Mouse (Mus musculus) hindbrain, embryonic 10.5 days (tissue): ENCODE data around the gene Mgll. TPM values are rescaled to one million over a fixed set of nuclear protein-coding genes. Genes with fewer than 3 reads are reported as not detected.

Experiments
- DNase-seq: peaks from one replicate; pipeline ENCODE4 v3.0.0-alpha.2; 2017; ENCODE audit warnings: low spot score
- H3K27ac ChIP-seq: fragments of 300-500 bp; sonication (generic); 2 replicates; pipeline ENCODE4 v1.5.1; 2016; ENCODE audit warnings: mild to moderate bottlenecking, moderate library complexity
- H3K27me3 ChIP-seq: fragments of 300-500 bp; sonication (generic); 2 replicates; pipeline ENCODE4 v1.6.1; 2016; ENCODE audit warnings: mild to moderate bottlenecking; ENCODE audit not compliant: poor library complexity, insufficient read depth, severe bottlenecking
- H3K36me3 ChIP-seq: fragments of 300-500 bp; sonication (generic); 2 replicates; pipeline ENCODE4 v1.6.1; 2016; ENCODE audit warnings: mild to moderate bottlenecking, moderate library complexity
- H3K4me1 ChIP-seq: fragments of 300-500 bp; sonication (generic); replicated peaks from 2 replicates; pipeline ENCODE4 v1.6.1; 2016; ENCODE audit warnings: mild to moderate bottlenecking
- H3K4me3 ChIP-seq: fragments of 300-500 bp; sonication (generic); 2 replicates; pipeline ENCODE4 v1.5.1; 2016; ENCODE audit warnings: mild to moderate bottlenecking, moderate library complexity
- H3K9me3 ChIP-seq: fragments of 300-500 bp; sonication (generic); 2 replicates; pipeline ENCODE4 v1.6.1; 2016; ENCODE audit warnings: mild to moderate bottlenecking, moderate library complexity
- WGBS: fragments of 180-500 bp; shearing (Covaris S2); methylation state at CpG from one replicate; pipeline ENCODE4 v1.1.7; 2016; 5-methylcytosine and 5-hydroxymethylcytosine counted together
- polyA plus RNA-seq: library from polyadenylated mRNA; unstranded; fragments of >200 nt; fragmentation: Nextera tagmentation; extraction: Ambion mirVana; gene quantifications from 2 replicates; pipeline ENCODE4 v1.2.1, GENCODE M21; 2016

Mgll gene
- polyA plus RNA-seq, 1 experiment from 2014 or later: 4.3 TPM

- no peaks in the 10 kb centered on the region for H3K36me3 ChIP-seq
- no peaks in the 10 kb centered on the region for H3K27me3 ChIP-seq
- H3K4me1 ChIP-seq: peaks cover 29% of the 10 kb centered on the region
- no peak overlapping the region for H3K27ac ChIP-seq
- WGBS: 82% methylated on average over 6 of the region's 6 CpGs
- no peaks in the 10 kb centered on the region for H3K9me3 ChIP-seq
- DNase-seq: no peak
- no peak overlapping the region for H3K4me3 ChIP-seq
These were observed 13.3 kb downstream of the Mgll start for GRCm38 (mm10) chr6:88737509-88737888.

GRCm38 (mm10) chr6:88741041-88741440, 16.8 kb downstream of the Mgll start:
- Histone ChIP-seq H3K4me1 (peaks cover 18% of the 10 kb centered on the region), H3K4me3 (no peak overlapping the region), H3K36me3 (no peaks in the 10 kb centered on the region), H3K27me3 (no peaks in the 10 kb centered on the region), H3K27ac (no peak overlapping the region), H3K9me3 (no peaks in the 10 kb centered on the region)
- WGBS: 92% methylated on average over 3 of the region's 3 CpGs
- DNase-seq: no peak

- no peak for DNase-seq
- Histone ChIP-seq H3K4me1 (peaks cover 15% of the 10 kb centered on the region), H3K36me3 (no peaks in the 10 kb centered on the region), H3K27ac (no peak overlapping the region), H3K27me3 (no peaks in the 10 kb centered on the region), H3K4me3 (no peak overlapping the region), H3K9me3 (no peaks in the 10 kb centered on the region)
- WGBS: 84% methylated on average over 3 of the region's 3 CpGs
These were observed 17.6 kb downstream of the Mgll start for GRCm38 (mm10) chr6:88741791-88742190.

GRCm38 (mm10) chr6:88742286-88743011, 18.2 kb downstream of the Mgll start:
- 0 out of 2 replicates have a peak overlapping the region, but pooled peaks have one; percentile 53 for H3K27ac ChIP-seq
- WGBS: 76% methylated on average over 9 of the region's 9 CpGs

GRCm38 (mm10) chr6:88743601-88744291, 19.5 kb downstream of the Mgll start:
- Histone ChIP-seq H3K4me3 (no peak overlapping the region), H3K36me3 (no peaks in the 10 kb centered on the region), H3K27me3 (no peaks in the 10 kb centered on the region), H3K9me3 (no peaks in the 10 kb centered on the region), H3K4me1 (peaks cover 11% of the 10 kb centered on the region), H3K27ac (peak overlapping the region; percentile 64; the same call in 1 of the 2 replicates)
- DNase-seq: peak; percentile 35
- 75% methylated on average over 14 of the region's 14 CpGs for WGBS

More at GRCm38 (mm10) chr6:88742286-88743011, 18.2 kb downstream of the Mgll start:
- Histone ChIP-seq H3K4me3 (no peak overlapping the region), H3K27me3 (no peaks in the 10 kb centered on the region), H3K36me3 (no peaks in the 10 kb centered on the region), H3K9me3 (no peaks in the 10 kb centered on the region), H3K4me1 (peaks cover 13% of the 10 kb centered on the region)
- no peak for DNase-seq

- no peak overlapping the region for H3K27ac ChIP-seq
- H3K27me3 ChIP-seq: no peaks in the 10 kb centered on the region
- H3K4me1 ChIP-seq: peaks cover 11% of the 10 kb centered on the region
- no peak overlapping the region for H3K4me3 ChIP-seq
- H3K36me3 ChIP-seq: no peaks in the 10 kb centered on the region
- no peak for DNase-seq
- H3K9me3 ChIP-seq: no peaks in the 10 kb centered on the region
- WGBS: 87% methylated on average over 10 of the region's 10 CpGs
These were observed 20.8 kb downstream of the Mgll start for GRCm38 (mm10) chr6:88745027-88745426.

- DNase-seq: no peak
- Histone ChIP-seq H3K27me3 (no peaks in the 10 kb centered on the region), H3K36me3 (no peaks in the 10 kb centered on the region), H3K4me3 (no peak overlapping the region), H3K27ac (no peak overlapping the region), H3K4me1 (peaks cover 11% of the 10 kb centered on the region), H3K9me3 (no peaks in the 10 kb centered on the region)
- WGBS: 88% methylated on average over 8 of the region's 8 CpGs
These were observed 22.1 kb downstream of the Mgll start for GRCm38 (mm10) chr6:88746271-88746670.

GRCm38 (mm10) chr6:88747296-88748040, 23.3 kb downstream of the Mgll start:
- Histone ChIP-seq H3K27me3 (no peaks in the 10 kb centered on the region), H3K36me3 (no peaks in the 10 kb centered on the region), H3K27ac (no peak overlapping the region), H3K4me1 (peaks cover 14% of the 10 kb centered on the region), H3K4me3 (no peak overlapping the region), H3K9me3 (no peaks in the 10 kb centered on the region)
- no peak for DNase-seq
- 71% methylated on average over 12 of the region's 12 CpGs for WGBS

- no peaks in the 10 kb centered on the region for H3K9me3 ChIP-seq
- H3K27me3 ChIP-seq: no peaks in the 10 kb centered on the region
- no peaks in the 10 kb centered on the region for H3K36me3 ChIP-seq
- 0 out of 2 replicates have a peak overlapping the region, but pooled peaks have one; percentile 23 for H3K27ac ChIP-seq
- no peak for DNase-seq
- peaks cover 21% of the 10 kb centered on the region for H3K4me1 ChIP-seq
- WGBS: 73% methylated on average over 6 of the region's 6 CpGs
- H3K4me3 ChIP-seq: no peak overlapping the region
These were observed 26.7 kb downstream of the Mgll start for GRCm38 (mm10) chr6:88750884-88751283.

GRCm38 (mm10) chr6:88752711-88753219, 28.6 kb downstream of the Mgll start:
- DNase-seq: no peak
- no peak overlapping the region for H3K4me3 ChIP-seq
- 50% methylated on average over 5 of the region's 5 CpGs for WGBS
- no peaks in the 10 kb centered on the region for H3K9me3 ChIP-seq
- no peaks in the 10 kb centered on the region for H3K27me3 ChIP-seq
- peaks cover 19% of the 10 kb centered on the region for H3K4me1 ChIP-seq
- H3K36me3 ChIP-seq: no peaks in the 10 kb centered on the region
- H3K27ac ChIP-seq: peak overlapping the region; percentile 46; the same call in 1 of the 2 replicates

- 74% methylated on average over 6 of the region's 6 CpGs for WGBS
- Histone ChIP-seq H3K4me1 (peaks cover 19% of the 10 kb centered on the region), H3K4me3 (no peak overlapping the region), H3K36me3 (no peaks in the 10 kb centered on the region), H3K9me3 (no peaks in the 10 kb centered on the region), H3K27me3 (no peaks in the 10 kb centered on the region), H3K27ac (0 out of 2 replicates have a peak overlapping the region, but pooled peaks have one; percentile 13)
- no peak for DNase-seq
These were observed 29.4 kb downstream of the Mgll start for GRCm38 (mm10) chr6:88753578-88753977.

GRCm38 (mm10) chr6:88756992-88757391, 32.8 kb downstream of the Mgll start:
- 91% methylated on average over 4 of the region's 4 CpGs for WGBS
- DNase-seq: no peak
- H3K4me3 ChIP-seq: no peak overlapping the region
- 0 out of 2 replicates have a peak, but pooled peaks cover 3% of the 10 kb centered on the region for H3K27me3 ChIP-seq
- no peak overlapping the region for H3K27ac ChIP-seq
- no peaks in the 10 kb centered on the region for H3K9me3 ChIP-seq
- peaks cover 45% of the 10 kb centered on the region for H3K4me1 ChIP-seq
- H3K36me3 ChIP-seq: no peaks in the 10 kb centered on the region
